Mouse (Mus musculus) forebrain, embryonic 12.5 days (tissue): Measurements from ENCODE around the gene Zcchc2. TPM values are rescaled to one million over a fixed set of nuclear protein-coding genes. Genes with fewer than 3 reads are reported as not detected.

Experiments
- ATAC-seq: fragments of 200-750 bp; cut with Nextera tagmentation; 2 replicates; pipeline ENCODE4 v1.8.0; 2017; ENCODE audit warnings: moderate TSS enrichment; ENCODE audit not compliant: low FRiP score
- H3K27ac ChIP-seq: fragments of 300-500 bp; sonication (generic); 2 replicates; pipeline ENCODE4 v1.5.1; 2016; ENCODE audit warnings: mild to moderate bottlenecking
- H3K27me3 ChIP-seq: fragments of 300-500 bp; sonication (generic); 2 replicates; pipeline ENCODE4 v1.6.1; 2016; ENCODE audit warnings: mild to moderate bottlenecking
- H3K36me3 ChIP-seq: fragments of 300-500 bp; sonication (generic); replicated peaks from 2 replicates; pipeline ENCODE4 v1.6.1; 2016; ENCODE audit warnings: mild to moderate bottlenecking
- H3K4me1 ChIP-seq: fragments of 300-500 bp; sonication (generic); 2 replicates; pipeline ENCODE4 v1.6.1; 2016
- H3K4me2 ChIP-seq: fragments of 300-500 bp; sonication (generic); 2 replicates; pipeline ENCODE4 v1.6.1; 2016; ENCODE audit warnings: mild to moderate bottlenecking, moderate library complexity
- H3K4me3 ChIP-seq: fragments of 300-500 bp; sonication (generic); replicated peaks from 2 replicates; pipeline ENCODE4 v1.5.1; 2016; ENCODE audit warnings: mild to moderate bottlenecking
- H3K9ac ChIP-seq: fragments of 300-500 bp; sonication (generic); 2 replicates; pipeline ENCODE4 v1.6.1; 2016; ENCODE audit warnings: mild to moderate bottlenecking
- H3K9me3 ChIP-seq: fragments of 300-500 bp; sonication (generic); 2 replicates; pipeline ENCODE4 v1.6.1; 2016
- WGBS: fragments of 180-500 bp; shearing (Covaris S2); methylation state at CpG from one replicate; pipeline ENCODE4 v1.1.7; 2016; 5-methylcytosine and 5-hydroxymethylcytosine counted together
- polyA plus RNA-seq: library from polyadenylated mRNA; unstranded; fragments of >200 nt; fragmentation: Nextera tagmentation; extraction: Ambion mirVana; gene quantifications from 2 replicates; pipeline ENCODE4 v1.2.1, GENCODE M21; 2016

The Zcchc2 gene
- polyA plus RNA-seq, 1 experiment from 2014 or later, result 2.2 TPM

- no peak for ATAC-seq
- H3K4me3 ChIP-seq, result no peak overlapping the region
- H3K9ac ChIP-seq, result no peak overlapping the region
- H3K4me2 ChIP-seq, result no peak overlapping the region
- H3K4me1 ChIP-seq, result no peaks in the 10 kb centered on the region
- H3K27me3 ChIP-seq, result no peaks in the 10 kb centered on the region
- no peak overlapping the region for H3K27ac ChIP-seq
- 95% methylated on average over 2 of the region's 2 CpGs for WGBS
- H3K9me3 ChIP-seq, result no peaks in the 10 kb centered on the region
- H3K36me3 ChIP-seq, result peaks cover 41% of the 10 kb centered on the region
These were observed 34.0 kb downstream of the Zcchc2 start for GRCm38 (mm10) chr1:106024254-106024653.

- Histone ChIP-seq H3K4me3 (no peak overlapping the region), H3K4me1 (no peaks in the 10 kb centered on the region), H3K4me2 (no peak overlapping the region), H3K9ac (no peak overlapping the region), H3K27me3 (no peaks in the 10 kb centered on the region), H3K36me3 (peaks cover 39% of the 10 kb centered on the region), H3K9me3 (no peaks in the 10 kb centered on the region), H3K27ac (no peak overlapping the region)
- no peak for ATAC-seq
- WGBS, result 94% methylated on average over 3 of the region's 3 CpGs
These were observed 34.6 kb downstream of the Zcchc2 start for GRCm38 (mm10) chr1:106024778-106025177.

GRCm38 (mm10) chr1:106029769-106030168 lies 39.6 kb downstream of the Zcchc2 start:
- no peak for ATAC-seq
- 96% methylated on average over 15 of the region's 15 CpGs for WGBS

GRCm38 (mm10) chr1:106030331-106030730 lies 40.1 kb downstream of the Zcchc2 start:
- no peaks in the 10 kb centered on the region for H3K27me3 ChIP-seq
- WGBS, result 97% methylated on average over 10 of the region's 10 CpGs
- H3K9me3 ChIP-seq, result no peaks in the 10 kb centered on the region
- no peaks in the 10 kb centered on the region for H3K4me1 ChIP-seq
- H3K36me3 ChIP-seq, result peaks cover 27% of the 10 kb centered on the region
- ATAC-seq, result no peak
- H3K27ac ChIP-seq, result no peak overlapping the region
- no peak overlapping the region for H3K9ac ChIP-seq
- H3K4me2 ChIP-seq, result no peak overlapping the region
- H3K4me3 ChIP-seq, result no peak overlapping the region

More at GRCm38 (mm10) chr1:106029769-106030168, 39.6 kb downstream of the Zcchc2 start:
- peaks cover 27% of the 10 kb centered on the region for H3K36me3 ChIP-seq
- H3K4me1 ChIP-seq, result no peaks in the 10 kb centered on the region
- H3K27me3 ChIP-seq, result no peaks in the 10 kb centered on the region
- no peak overlapping the region for H3K9ac ChIP-seq
- H3K27ac ChIP-seq, result no peak overlapping the region
- no peaks in the 10 kb centered on the region for H3K9me3 ChIP-seq
- H3K4me3 ChIP-seq, result no peak overlapping the region
- H3K4me2 ChIP-seq, result no peak overlapping the region

GRCm38 (mm10) chr1:106030886-106031285 lies 40.7 kb downstream of the Zcchc2 start:
- H3K27me3 ChIP-seq, result no peaks in the 10 kb centered on the region

GRCm38 (mm10) chr1:106031908-106032307 lies 41.7 kb downstream of the Zcchc2 start:
- Histone ChIP-seq H3K27ac (no peak overlapping the region), H3K9me3 (no peaks in the 10 kb centered on the region), H3K27me3 (no peaks in the 10 kb centered on the region), H3K36me3 (peaks cover 27% of the 10 kb centered on the region), H3K4me2 (no peak overlapping the region), H3K4me1 (no peaks in the 10 kb centered on the region), H3K4me3 (no peak overlapping the region), H3K9ac (no peak overlapping the region)
- 63% methylated on average over 6 of the region's 6 CpGs for WGBS
- ATAC-seq, result no peak

More at GRCm38 (mm10) chr1:106030886-106031285, 40.7 kb downstream of the Zcchc2 start:
- 88% methylated on average over 2 of the region's 2 CpGs for WGBS
- Histone ChIP-seq H3K9ac (no peak overlapping the region), H3K4me1 (no peaks in the 10 kb centered on the region), H3K9me3 (no peaks in the 10 kb centered on the region), H3K4me2 (no peak overlapping the region), H3K27ac (no peak overlapping the region), H3K4me3 (no peak overlapping the region), H3K36me3 (peaks cover 27% of the 10 kb centered on the region)
- ATAC-seq, result no peak

GRCm38 (mm10) chr1:106034776-106035175 lies 44.6 kb downstream of the Zcchc2 start:
- Histone ChIP-seq H3K9ac (no peak overlapping the region), H3K27ac (no peak overlapping the region), H3K36me3 (peaks cover 22% of the 10 kb centered on the region), H3K9me3 (no peaks in the 10 kb centered on the region), H3K4me1 (no peaks in the 10 kb centered on the region; the same call in 1 of the 2 replicates), H3K4me3 (no peak overlapping the region), H3K27me3 (no peaks in the 10 kb centered on the region), H3K4me2 (no peak overlapping the region)
- 75% methylated on average over 7 of the region's 7 CpGs for WGBS
- no peak for ATAC-seq

- 64% methylated on average over 19 of the region's 19 CpGs for WGBS
- no peak overlapping the region for H3K9ac ChIP-seq
- H3K36me3 ChIP-seq, result peaks cover 10% of the 10 kb centered on the region
- no peak overlapping the region for H3K4me2 ChIP-seq
- H3K4me3 ChIP-seq, result no peak overlapping the region
- ATAC-seq, result peak; percentile 85
- H3K27me3 ChIP-seq, result no peaks in the 10 kb centered on the region
- no peak overlapping the region for H3K27ac ChIP-seq
- no peaks in the 10 kb centered on the region for H3K9me3 ChIP-seq
- H3K4me1 ChIP-seq, result no peaks in the 10 kb centered on the region; the same call in 1 of the 2 replicates
These were observed 46.8 kb downstream of the Zcchc2 start for GRCm38 (mm10) chr1:106036861-106037599.

GRCm38 (mm10) chr1:106039326-106039725 lies 49.1 kb downstream of the Zcchc2 start:
- H3K27me3 ChIP-seq, result no peaks in the 10 kb centered on the region
- no peaks in the 10 kb centered on the region for H3K9me3 ChIP-seq
- H3K36me3 ChIP-seq, result no peaks in the 10 kb centered on the region
- no peak overlapping the region for H3K4me3 ChIP-seq
- H3K4me2 ChIP-seq, result no peak overlapping the region
- no peak overlapping the region for H3K27ac ChIP-seq
- no peak for ATAC-seq
- WGBS, result 81% methylated on average over 6 of the region's 6 CpGs
- H3K4me1 ChIP-seq, result no peaks in the 10 kb centered on the region; the same call in 1 of the 2 replicates
- no peak overlapping the region for H3K9ac ChIP-seq

GRCm38 (mm10) chr1:106040271-106040670 lies 50.1 kb downstream of the Zcchc2 start:
- Histone ChIP-seq H3K9me3 (no peaks in the 10 kb centered on the region), H3K27ac (no peak overlapping the region), H3K4me1 (no peaks in the 10 kb centered on the region; the same call in 1 of the 2 replicates), H3K4me3 (no peak overlapping the region), H3K36me3 (no peaks in the 10 kb centered on the region), H3K4me2 (no peak overlapping the region), H3K27me3 (no peaks in the 10 kb centered on the region), H3K9ac (no peak overlapping the region)
- no peak for ATAC-seq
- 98% methylated on average over 4 of the region's 4 CpGs for WGBS

GRCm38 (mm10) chr1:106042221-106042620 lies 52.0 kb downstream of the Zcchc2 start:
- Histone ChIP-seq H3K9ac (no peak overlapping the region), H3K4me2 (no peak overlapping the region), H3K27ac (no peak overlapping the region), H3K4me3 (no peak overlapping the region), H3K9me3 (no peaks in the 10 kb centered on the region), H3K36me3 (no peaks in the 10 kb centered on the region), H3K27me3 (no peaks in the 10 kb centered on the region), H3K4me1 (no peaks in the 10 kb centered on the region; the same call in 1 of the 2 replicates)
- 93% methylated on average over 9 of the region's 9 CpGs for WGBS
- no peak for ATAC-seq

- H3K27ac ChIP-seq, result no peak overlapping the region
- no peaks in the 10 kb centered on the region for H3K4me1 ChIP-seq
- H3K36me3 ChIP-seq, result no peaks in the 10 kb centered on the region
- no peak overlapping the region for H3K9ac ChIP-seq
- ATAC-seq, result no peak
- no peaks in the 10 kb centered on the region for H3K27me3 ChIP-seq
- no peak overlapping the region for H3K4me3 ChIP-seq
- H3K4me2 ChIP-seq, result no peak overlapping the region
- no peaks in the 10 kb centered on the region for H3K9me3 ChIP-seq
- WGBS, result 88% methylated on average over 4 of the region's 4 CpGs
These were observed 53.0 kb downstream of the Zcchc2 start for GRCm38 (mm10) chr1:106043053-106043820.
